Mouse (Mus musculus): ENCODE data around the gene Tuba4a.
"Not testable (repeated sequence)": the region's sequence is repeated elsewhere in the genome, so short reads cannot be mapped to it uniquely, and the experiment has no call there.

Gene Tuba4a

GRCm38 (mm10) chr1:75234606-75235005 is 14.9 kb upstream of the Tuba4a start:
- peak; percentile 70 to 76 for DNase-seq

- not testable (repeated sequence) for DNase-seq
Observed at GRCm38 (mm10) chr1:75232489-75232888, 12.8 kb upstream of the Tuba4a start.

- DNase-seq = no peak
Observed at GRCm38 (mm10) chr1:75231664-75232152, 12.0 kb upstream of the Tuba4a start, which contains the start of gene A630095N17Rik. TSS of gene A630095N17Rik (minus strand) at chr1:75232102.

- no peak for DNase-seq
Observed at GRCm38 (mm10) chr1:75231224-75231623, 11.6 kb upstream of the Tuba4a start.

GRCm38 (mm10) chr1:75230335-75230994 is 10.8 kb upstream of the Tuba4a start:
- DNase-seq = no peak

- DNase-seq = no peak
Observed at GRCm38 (mm10) chr1:75229158-75229557, 9.5 kb upstream of the Tuba4a start.

- no peak for DNase-seq
Observed at GRCm38 (mm10) chr1:75227653-75228052, 8.0 kb upstream of the Tuba4a start.

GRCm38 (mm10) chr1:75226138-75226537 is 6.5 kb upstream of the Tuba4a start:
- no peak for DNase-seq

GRCm38 (mm10) chr1:75225473-75225872 is 5.8 kb upstream of the Tuba4a start:
- DNase-seq = no peak

- DNase-seq = peak; percentile 30 to 38
Observed at GRCm38 (mm10) chr1:75223532-75223931, 3.9 kb upstream of the Tuba4a start.

- no peak for DNase-seq
Observed at GRCm38 (mm10) chr1:75222926-75223325, 3.3 kb upstream of the Tuba4a start.

GRCm38 (mm10) chr1:75221538-75221937 is 1.9 kb upstream of the Tuba4a start:
- DNase-seq = no peak

- peak; percentile 99 for DNase-seq
Observed at GRCm38 (mm10) chr1:75219078-75219477, 587 bp downstream of the Tuba4a start.

GRCm38 (mm10) chr1:75218227-75219001 is 1.3 kb downstream of the Tuba4a start:
- DNase-seq = peak; percentile 82 to 85

- DNase-seq = no peak
Observed at GRCm38 (mm10) chr1:75217893-75218226, 1.8 kb downstream of the Tuba4a start.

- DNase-seq = no peak
Observed at GRCm38 (mm10) chr1:75216797-75217585, 2.7 kb downstream of the Tuba4a start.

- no peak for DNase-seq
Observed at GRCm38 (mm10) chr1:75215785-75216184, 3.9 kb downstream of the Tuba4a start.

GRCm38 (mm10) chr1:75214886-75215285 is 4.8 kb downstream of the Tuba4a start:
- DNase-seq = no peak

GRCm38 (mm10) chr1:75214442-75214841 is 5.2 kb downstream of the Tuba4a start:
- no peak for DNase-seq

GRCm38 (mm10) chr1:75213096-75213495 is 6.6 kb downstream of the Tuba4a start:
- no peak for DNase-seq

GRCm38 (mm10) chr1:75212542-75212941 is 7.1 kb downstream of the Tuba4a start:
- no peak for DNase-seq

GRCm38 (mm10) chr1:75211141-75211708 is 8.4 kb downstream of the Tuba4a start:
- no peak for DNase-seq
